Mouse (Mus musculus) mature B cell (primary cell): ENCODE measurements around the gene Thbd.

Experiments
- in situ Hi-C: fragments of 300-500 bp; cut with MboI; formaldehyde crosslinking; loops from 2 replicates; pipeline ENCODE4 v1.14.3; 2019

The Thbd gene

GRCm38 (mm10) chr2:148425709-148426382 lies 17.9 kb upstream of the Thbd start:
- in situ Hi-C loops, result no loop called here

- in situ Hi-C loops, result no loop called here
Measured at GRCm38 (mm10) chr2:148421706-148422105, 13.7 kb upstream of the Thbd start.

- in situ Hi-C loops, result no loop called here
Measured at GRCm38 (mm10) chr2:148421112-148421511, 13.1 kb upstream of the Thbd start.

GRCm38 (mm10) chr2:148419776-148420175 lies 11.8 kb upstream of the Thbd start:
- in situ Hi-C loops, result no loop called here

GRCm38 (mm10) chr2:148419151-148419550 lies 11.2 kb upstream of the Thbd start:
- in situ Hi-C loops, result no loop called here

- in situ Hi-C loops, result loop anchor here (10.0 kb wide), 1 partner anchor 165 kb away; no protein-coding TSS in a partner anchor
Measured at GRCm38 (mm10) chr2:148409821-148410220, 1.8 kb upstream of the Thbd start.

- in situ Hi-C loops, result loop anchor here (10.0 kb wide), 1 partner anchor 166 kb away; no protein-coding TSS in a partner anchor
Measured at GRCm38 (mm10) chr2:148409141-148409540, 1.2 kb upstream of the Thbd start.

GRCm38 (mm10) chr2:148408761-148409120 lies 753 bp upstream of the Thbd start:
- in situ Hi-C loops, result loop anchor here (10.0 kb wide), 1 partner anchor 166 kb away; no protein-coding TSS in a partner anchor

- in situ Hi-C loops, result loop anchor here (10.0 kb wide), 1 partner anchor 168 kb away; no protein-coding TSS in a partner anchor
Measured at GRCm38 (mm10) chr2:148406971-148407869, 768 bp downstream of the Thbd start.

GRCm38 (mm10) chr2:148406160-148406970 lies 1.6 kb downstream of the Thbd start:
- in situ Hi-C loops, result loop anchor here (10.0 kb wide), 1 partner anchor 168 kb away; no protein-coding TSS in a partner anchor

GRCm38 (mm10) chr2:148404906-148405305 lies 3.1 kb downstream of the Thbd start:
- in situ Hi-C loops, result loop anchor here (10.0 kb wide), 1 partner anchor 170 kb away; no protein-coding TSS in a partner anchor

GRCm38 (mm10) chr2:148402227-148402626 lies 5.8 kb downstream of the Thbd start:
- in situ Hi-C loops, result loop anchor here (10.0 kb wide), 1 partner anchor 173 kb away; no protein-coding TSS in a partner anchor

- in situ Hi-C loops, result no loop called here
Measured at GRCm38 (mm10) chr2:148398901-148399685, 8.9 kb downstream of the Thbd start.

- in situ Hi-C loops, result no loop called here
Measured at GRCm38 (mm10) chr2:148397784-148398100, 10.2 kb downstream of the Thbd start.

- in situ Hi-C loops, result no loop called here
Measured at GRCm38 (mm10) chr2:148397015-148397783, 10.8 kb downstream of the Thbd start.

- in situ Hi-C loops, result no loop called here
Measured at GRCm38 (mm10) chr2:148396209-148396608, 11.8 kb downstream of the Thbd start.

GRCm38 (mm10) chr2:148395131-148396051 lies 12.6 kb downstream of the Thbd start, which contains the start of gene Sstr4:
Gene Sstr4 (plus strand): TSS chr2:148395344.
- in situ Hi-C loops, result no loop called here

- in situ Hi-C loops, result no loop called here
Measured at GRCm38 (mm10) chr2:148393846-148394245, 14.1 kb downstream of the Thbd start.

GRCm38 (mm10) chr2:148393149-148393548 lies 14.8 kb downstream of the Thbd start:
- in situ Hi-C loops, result no loop called here
